29 mouse cellular contexts compared by ENCODE assay signal in the genomic region with DNA sequence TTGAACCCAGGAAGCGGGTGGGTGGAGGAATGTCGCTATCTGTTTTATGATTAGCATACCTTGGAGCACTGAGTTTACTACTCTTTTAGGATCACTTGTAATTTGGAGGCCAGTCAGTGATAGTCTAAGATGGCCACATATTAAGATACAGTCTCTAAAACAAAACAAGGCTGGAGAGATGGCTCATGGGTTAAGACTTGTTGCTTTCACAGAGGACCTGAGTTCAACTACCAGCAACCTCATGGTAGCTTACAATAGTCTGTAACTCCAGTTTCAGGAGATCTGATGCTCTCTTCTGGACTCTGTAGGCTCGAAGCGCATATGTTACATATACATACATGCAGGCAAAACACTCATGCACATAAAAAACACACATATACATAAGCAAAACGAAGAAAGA.
"Had no signal": no experiment of that assay in that cellular context is flagged by ENCODE, and none has a peak within 500 bp of the region (broad histone marks: within the 10 kb centered on the region; RNA-seq: fewer than 3 reads in every experiment).

No protein-coding gene starts in this region.

- H3K4me2 ChIP-seq: heart, embryonic 11.5 days; heart, embryonic 13.5 days; heart, embryonic 15.5 days; hindbrain, embryonic 13.5 days; hindbrain, embryonic 15.5 days; kidney, embryonic 15.5 days; limb, embryonic 12.5 days; liver, embryonic 11.5 days; liver, embryonic 13.5 days; liver, embryonic 15.5 days had no signal

- H3K4me1 ChIP-seq: heart, embryonic 15.5 days; hindbrain, embryonic 13.5 days; hindbrain, embryonic 15.5 days; limb, embryonic 10.5 days; limb, embryonic 12.5 days had no signal

- H3K9ac ChIP-seq: heart, embryonic 13.5 days; heart, embryonic 15.5 days; hindbrain, embryonic 13.5 days; hindbrain, embryonic 15.5 days; kidney, embryonic 15.5 days; limb, embryonic 12.5 days; liver, embryonic 13.5 days; liver, embryonic 15.5 days; liver, postnatal 0 days had no signal

- DNase-seq: gastrocnemius, postnatal 14 days; gastrocnemius, postnatal 36 days; heart, adult 11 months; heart, adult 2 months; heart, postnatal 14 days; heart, postnatal 36 days; kidney, adult 11 months; kidney, adult 2 months; kidney, adult 9 months; kidney, postnatal 14 days; kidney, postnatal 36 days; layer of hippocampus, adult 9-11 months; liver; liver, embryonic 13.5 days; liver, postnatal 0 days had no signal

- H3K27me3 ChIP-seq: heart, embryonic 13.5 days; heart, embryonic 15.5 days; hindbrain, embryonic 13.5 days; hindbrain, embryonic 15.5 days; kidney, embryonic 15.5 days; limb, embryonic 12.5 days; liver, embryonic 13.5 days; liver, embryonic 15.5 days had no signal

- H3K9me3 ChIP-seq: heart, embryonic 13.5 days; heart, embryonic 15.5 days; hindbrain, embryonic 13.5 days; hindbrain, embryonic 15.5 days; kidney, embryonic 15.5 days; limb, embryonic 10.5 days; limb, embryonic 12.5 days; liver, embryonic 13.5 days; liver, embryonic 15.5 days had no signal

- ATAC-seq: hindbrain, postnatal 0 days; intestine, embryonic 16.5 days; liver, postnatal 0 days had no signal

- H3K27ac ChIP-seq: heart, adult 2 months; heart, embryonic 13.5 days; heart, embryonic 15.5 days; hindbrain, embryonic 13.5 days; hindbrain, embryonic 15.5 days; hindbrain, postnatal 0 days; kidney, embryonic 15.5 days; kidney, postnatal 0 days; left cerebral cortex, adult 2 months; limb, embryonic 10.5 days; limb, embryonic 12.5 days; liver, embryonic 13.5 days; liver, embryonic 15.5 days had no signal

- H3K36me3 ChIP-seq: heart, embryonic 13.5 days; heart, embryonic 15.5 days; hindbrain, embryonic 13.5 days; hindbrain, embryonic 15.5 days; kidney, embryonic 15.5 days; limb, embryonic 10.5 days; limb, embryonic 12.5 days; liver, embryonic 13.5 days; liver, embryonic 15.5 days had no signal

- H3K4me3 ChIP-seq: heart, adult 2 months; heart, embryonic 13.5 days; heart, embryonic 15.5 days; hindbrain, embryonic 13.5 days; hindbrain, embryonic 15.5 days; kidney, embryonic 15.5 days; left cerebral cortex, adult 2 months; limb, embryonic 10.5 days; limb, embryonic 12.5 days; liver, embryonic 13.5 days; liver, embryonic 15.5 days had no signal
